Mouse (Mus musculus) retina, embryonic 14.5 days (tissue): ENCODE results near the gene Zfp131.

Experiments
- DNase-seq: peaks from one replicate; pipeline ENCODE4 v3.0.0-alpha.2; 2015; ENCODE audit warnings: low spot score

Gene Zfp131

GRCm38 (mm10) chr13:119755141-119755547, 35.5 kb downstream of the Zfp131 start:
- DNase-seq: no peak

DNA sequence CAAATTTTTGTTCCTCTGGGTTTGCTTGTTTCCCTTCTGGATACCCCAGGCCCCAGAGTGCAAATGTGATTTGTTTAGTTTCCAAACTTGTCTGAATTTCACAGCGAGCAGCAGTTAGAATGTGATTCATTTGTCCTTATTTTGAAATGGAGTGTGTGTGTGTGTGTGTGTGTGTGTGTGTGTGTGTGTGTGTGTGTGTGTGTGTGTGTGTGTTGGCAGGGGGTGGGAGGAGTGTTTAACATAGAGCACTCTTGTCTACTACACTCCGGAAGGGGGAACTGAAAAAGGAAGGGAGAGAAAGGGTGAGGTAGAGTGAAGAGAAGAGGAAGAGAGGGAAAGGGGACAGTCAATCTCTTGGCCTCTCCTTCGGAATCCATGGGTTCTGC, 36.1 kb downstream of the Zfp131 start:
- DNase-seq: no peak

GRCm38 (mm10) chr13:119753859-119754634, 36.6 kb downstream of the Zfp131 start:
- no peak for DNase-seq

- DNase-seq: no peak
Observed at GRCm38 (mm10) chr13:119746930-119747329, 43.8 kb downstream of the Zfp131 start.

GRCm38 (mm10) chr13:119743470-119743869, 47.2 kb downstream of the Zfp131 start:
- no peak for DNase-seq

- DNase-seq: no peak
Observed at GRCm38 (mm10) chr13:119742711-119743415, 47.8 kb downstream of the Zfp131 start.

- peak; percentile 52 for DNase-seq
Observed at GRCm38 (mm10) chr13:119741390-119742237, 49.1 kb downstream of the Zfp131 start.

GRCm38 (mm10) chr13:119731448-119731847, 59.2 kb downstream of the Zfp131 start:
- no peak for DNase-seq

DNA sequence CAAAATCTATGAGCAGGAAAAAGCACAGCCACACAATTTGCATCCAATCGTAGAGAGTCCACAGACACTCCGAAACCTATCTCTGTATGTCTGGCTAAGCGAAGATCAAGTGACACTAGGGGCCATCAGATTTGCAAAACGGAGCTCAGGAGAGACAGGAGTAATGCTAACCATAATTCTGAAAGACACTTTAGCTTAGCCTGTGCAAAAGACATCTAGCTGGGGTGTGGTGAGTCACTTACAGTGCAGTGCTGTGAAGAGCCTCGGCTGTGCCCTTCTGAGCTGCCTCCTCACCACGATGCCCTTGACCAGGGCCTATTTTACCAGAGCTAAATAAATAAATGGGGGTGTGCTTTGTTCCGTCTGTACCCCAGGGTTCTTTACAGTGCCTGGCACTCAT, 61.3 kb downstream of the Zfp131 start:
- no peak for DNase-seq

GRCm38 (mm10) chr13:119727608-119728387, 62.9 kb downstream of the Zfp131 start:
- DNase-seq: peak; percentile 56

DNA sequence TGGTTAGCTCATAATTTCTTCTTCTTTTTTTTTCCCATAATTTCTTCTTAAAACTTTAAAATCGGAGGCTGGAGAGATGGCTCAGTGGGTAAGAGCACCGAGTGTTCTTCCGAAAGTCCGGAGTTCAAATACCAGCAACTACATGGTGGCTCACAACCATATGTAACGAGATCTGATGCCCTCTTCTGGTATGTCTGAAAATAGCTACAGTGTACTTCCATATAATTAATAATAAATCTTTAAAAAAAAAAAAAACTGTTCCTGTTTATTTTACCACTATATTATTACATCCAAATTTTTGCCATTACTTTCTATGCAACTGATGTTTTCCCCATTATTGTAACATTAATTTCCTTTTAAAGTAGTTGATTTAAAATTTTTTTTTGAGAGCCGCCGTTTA, 66.1 kb downstream of the Zfp131 start:
- DNase-seq: no peak

DNA sequence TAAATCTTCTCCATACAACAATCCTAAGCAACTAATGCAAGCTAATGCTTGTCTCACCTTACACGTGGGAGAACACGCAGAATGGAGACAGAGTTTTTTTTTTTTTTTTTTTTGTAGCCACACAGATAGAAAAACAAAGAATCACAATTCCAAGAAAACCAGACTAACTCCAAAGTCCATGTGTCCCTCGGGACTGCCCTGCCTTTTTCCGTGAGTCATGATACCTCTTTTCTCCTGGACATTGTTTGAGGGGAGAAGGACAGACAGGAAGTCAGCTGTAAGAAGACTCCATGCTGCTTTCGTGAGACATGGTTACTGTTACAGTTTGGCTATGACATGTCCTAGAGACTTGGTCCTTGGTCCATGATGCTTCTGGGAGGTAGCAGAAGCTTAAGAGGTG, 67.3 kb downstream of the Zfp131 start:
- no peak for DNase-seq

- DNase-seq: no peak
Observed at GRCm38 (mm10) chr13:119722447-119722846, 68.2 kb downstream of the Zfp131 start.

DNA sequence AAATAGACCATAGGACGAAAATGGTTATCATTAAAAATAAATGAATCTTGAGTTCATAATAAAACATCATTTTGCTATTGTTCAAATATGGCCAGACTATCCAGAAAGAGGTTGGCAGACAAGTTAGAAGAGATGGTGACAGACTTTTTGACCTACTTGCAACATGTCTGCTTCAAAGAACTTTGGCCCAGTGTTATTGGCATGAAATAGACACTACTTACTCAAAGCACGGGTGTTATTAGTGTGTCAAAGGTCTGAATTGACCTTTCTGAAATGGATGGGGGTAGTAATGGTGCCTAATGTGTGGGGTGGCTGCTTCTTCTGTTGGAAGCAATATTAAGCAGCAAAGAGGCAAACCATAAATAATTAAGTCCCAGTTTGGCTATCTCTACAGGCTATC, 74.6 kb downstream of the Zfp131 start:
- no peak for DNase-seq
